Mouse (Mus musculus) frontal cortex, postnatal 25 days (tissue): ENCODE data around the gene Strip2.
A peak's percentile ranks its signal among the peaks of the same experiment; 100 is the strongest.

Experiments used
- DNase-seq, 2 experiments: peaks; one replicate each; pipeline ENCODE4 v3.0.0; 2022; ENCODE audit warnings: low spot score in 2 of 2

Gene Strip2

GRCm38 (mm10) chr6:29930087-29930486 is 13.3 kb downstream of the Strip2 start:
- no peak for DNase-seq

- no peak for DNase-seq
Measured at GRCm38 (mm10) chr6:29930665-29931064, 13.9 kb downstream of the Strip2 start.

- DNase-seq, result no peak
Measured at GRCm38 (mm10) chr6:29931181-29931580, 14.4 kb downstream of the Strip2 start.

GRCm38 (mm10) chr6:29935741-29936140 is 18.9 kb downstream of the Strip2 start:
- DNase-seq, result no peak

- no peak for DNase-seq
Measured at GRCm38 (mm10) chr6:29940428-29940827, 23.6 kb downstream of the Strip2 start.

- DNase-seq, result no peak
Measured at GRCm38 (mm10) chr6:29941036-29941435, 24.2 kb downstream of the Strip2 start.

- no peak for DNase-seq
Measured at GRCm38 (mm10) chr6:29944465-29944864, 27.7 kb downstream of the Strip2 start.

- no peak for DNase-seq
Measured at GRCm38 (mm10) chr6:29946568-29946967, 29.8 kb downstream of the Strip2 start.

- no peak for DNase-seq
Measured at GRCm38 (mm10) chr6:29947823-29948222, 31.0 kb downstream of the Strip2 start.

- DNase-seq, result no peak
Measured at GRCm38 (mm10) chr6:29956749-29957148, 39.9 kb downstream of the Strip2 start.

GRCm38 (mm10) chr6:29958669-29959068 is 41.9 kb downstream of the Strip2 start:
- no peak for DNase-seq

GRCm38 (mm10) chr6:29961081-29961480 is 44.3 kb downstream of the Strip2 start:
- DNase-seq, result peak in 1 of 2 experiments; percentile 15

GRCm38 (mm10) chr6:29967917-29968316 is 51.1 kb downstream of the Strip2 start:
- DNase-seq, result no peak

- no peak for DNase-seq
Measured at GRCm38 (mm10) chr6:29973341-29973740, 56.5 kb downstream of the Strip2 start.

- no peak for DNase-seq
Measured at GRCm38 (mm10) chr6:29974836-29975235, 58.0 kb downstream of the Strip2 start.

- no peak for DNase-seq
Measured at GRCm38 (mm10) chr6:29980461-29980860, 63.6 kb downstream of the Strip2 start.

- no peak for DNase-seq
Measured at GRCm38 (mm10) chr6:29981797-29982196, 65.0 kb downstream of the Strip2 start.

- peak; percentile 20 to 28 for DNase-seq
Measured at GRCm38 (mm10) chr6:29985058-29985498, 68.3 kb downstream of the Strip2 start.

GRCm38 (mm10) chr6:29985504-29985903 is 68.7 kb downstream of the Strip2 start:
- no peak for DNase-seq

- DNase-seq, result no peak
Measured at GRCm38 (mm10) chr6:29985986-29986385, 69.2 kb downstream of the Strip2 start.

GRCm38 (mm10) chr6:29987246-29987645 is 70.4 kb downstream of the Strip2 start:
- no peak for DNase-seq

GRCm38 (mm10) chr6:29998140-29998539 is 81.3 kb downstream of the Strip2 start:
- no peak for DNase-seq

- DNase-seq, result no peak
Measured at GRCm38 (mm10) chr6:29998771-29999170, 82.0 kb downstream of the Strip2 start.

- no peak for DNase-seq
Measured at GRCm38 (mm10) chr6:30002628-30003027, 85.8 kb downstream of the Strip2 start.
